Mouse (Mus musculus): ENCODE measurements around the gene Snx20. TPM values are rescaled to one million over a fixed set of nuclear protein-coding genes. Genes with fewer than 3 reads are reported as not detected.

The Snx20 gene
- polyA plus RNA-seq (2015; fragmentation: Nextera tagmentation; extraction: Ambion mirVana) = 1.5 and 1.8 TPM in 2 replicates

GRCm38 (mm10) chr8:88635474-88636397 lies at the start of gene Snx20:
TSS of gene Snx20 (minus strand) at chr8:88636128.
- H3K27me3 ChIP-seq = no peaks in the 10 kb centered on the region
- no peak within 1 kb of the TSS for H3K27ac ChIP-seq
- 80% methylated on average over 14 of the region's 14 CpGs for WGBS
- no peaks in the 10 kb centered on the region for H3K9me3 ChIP-seq
- H3K9ac ChIP-seq = no peak within 1 kb of the TSS
- no peaks in the 10 kb centered on the region for H3K36me3 ChIP-seq
- H3K4me1 ChIP-seq = 0 out of 2 replicates have a peak, but pooled peaks cover 3% of the 10 kb centered on the region
- H3K4me3 ChIP-seq = no peak within 1 kb of the TSS
- no peak for ATAC-seq (ENCODE audit: insufficient number of reproducible peaks, insufficient read depth, low FRiP score, low TSS enrichment, low read depth)
- H3K4me2 ChIP-seq = no peak within 1 kb of the TSS

GRCm38 (mm10) chr8:88683656-88684289 lies 47.8 kb upstream of the Snx20 start:
- H3K4me1 ChIP-seq = peaks cover 19% of the 10 kb centered on the region
- no peaks in the 10 kb centered on the region for H3K36me3 ChIP-seq
- H3K4me2 ChIP-seq = no peak overlapping the region
- H3K27ac ChIP-seq = no peak overlapping the region
- no peak for ATAC-seq (ENCODE audit: insufficient number of reproducible peaks, insufficient read depth, low FRiP score, low TSS enrichment, low read depth)
- H3K9me3 ChIP-seq = no peaks in the 10 kb centered on the region
- no peak overlapping the region for H3K4me3 ChIP-seq
- WGBS = 82% methylated on average over 7 of the region's 7 CpGs
- no peak overlapping the region for H3K9ac ChIP-seq
- H3K27me3 ChIP-seq = no peaks in the 10 kb centered on the region

DNA sequence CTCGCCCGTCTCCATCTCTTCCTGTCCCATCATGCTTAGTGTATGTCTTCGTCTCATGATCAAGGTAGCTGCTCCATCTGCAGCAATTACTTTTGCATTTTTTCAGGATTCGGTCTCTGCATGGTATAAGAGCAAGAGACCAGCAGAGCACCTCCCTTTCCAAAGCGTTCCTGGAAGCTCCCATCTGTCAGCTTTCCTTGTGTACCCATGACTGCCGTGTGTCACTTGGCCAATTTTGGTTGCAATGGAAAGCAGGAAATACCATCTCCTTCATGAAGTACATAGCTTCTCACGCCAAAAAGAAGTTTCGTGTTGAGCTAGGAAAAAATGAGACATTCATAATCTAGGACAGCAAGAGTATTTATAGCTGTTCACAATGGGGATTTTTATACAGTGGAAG lies 45.1 kb upstream of the Snx20 start:
- Histone ChIP-seq H3K27me3 (no peaks in the 10 kb centered on the region), H3K9ac (no peak overlapping the region), H3K36me3 (no peaks in the 10 kb centered on the region), H3K9me3 (no peaks in the 10 kb centered on the region), H3K27ac (no peak overlapping the region), H3K4me2 (no peak overlapping the region), H3K4me1 (peaks cover 30% of the 10 kb centered on the region), H3K4me3 (no peak overlapping the region)
- no peak for ATAC-seq (ENCODE audit: insufficient number of reproducible peaks, insufficient read depth, low FRiP score, low TSS enrichment, low read depth)
- WGBS = 79% methylated on average over 8 of the region's 8 CpGs

DNA sequence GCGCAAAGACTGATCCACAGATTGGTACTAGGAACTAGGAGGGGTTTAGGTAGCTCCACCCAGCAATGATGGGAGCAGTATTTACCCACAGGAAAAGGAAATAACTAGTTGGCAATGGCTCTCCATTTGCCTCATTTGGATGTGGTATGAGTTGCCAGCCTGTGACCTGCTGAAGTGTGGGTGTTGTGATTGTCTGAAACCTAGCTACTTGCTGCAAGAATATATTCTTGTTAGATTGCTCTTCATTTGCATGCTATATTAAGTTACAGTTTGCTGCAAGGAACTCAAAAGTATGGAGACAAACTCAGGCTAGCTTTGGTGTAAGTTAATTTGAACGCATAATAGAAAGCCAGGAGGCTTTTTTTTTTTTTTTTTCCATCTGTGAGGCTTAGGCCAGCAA lies 44.6 kb upstream of the Snx20 start:
- H3K27me3 ChIP-seq = no peaks in the 10 kb centered on the region
- peaks cover 29% of the 10 kb centered on the region for H3K4me1 ChIP-seq
- no peak overlapping the region for H3K27ac ChIP-seq
- H3K4me3 ChIP-seq = no peak overlapping the region
- H3K9ac ChIP-seq = no peak overlapping the region
- WGBS = 74% methylated on average over 2 of the region's 2 CpGs
- no peak for ATAC-seq (ENCODE audit: insufficient number of reproducible peaks, insufficient read depth, low FRiP score, low TSS enrichment, low read depth)
- no peak overlapping the region for H3K4me2 ChIP-seq
- H3K9me3 ChIP-seq = no peaks in the 10 kb centered on the region
- no peaks in the 10 kb centered on the region for H3K36me3 ChIP-seq

DNA sequence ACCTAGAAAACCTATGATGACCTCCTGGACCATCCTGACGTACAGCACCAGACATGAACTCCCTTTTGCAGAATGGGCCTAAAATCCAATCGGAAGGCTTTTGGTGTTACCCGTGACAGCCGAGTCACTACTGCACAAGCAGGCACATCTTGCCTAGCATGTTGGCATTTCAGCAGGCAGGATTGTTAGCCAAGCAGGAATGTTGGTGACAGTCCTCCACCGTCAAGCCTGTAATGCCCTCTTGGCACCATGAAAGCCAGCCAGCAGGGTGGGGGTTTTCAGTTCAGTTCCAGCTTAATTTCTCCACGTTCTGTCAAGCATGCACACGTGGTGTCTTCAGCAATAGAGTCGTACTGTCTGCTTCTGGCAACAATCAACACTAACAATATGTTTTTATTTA lies 41.1 kb upstream of the Snx20 start:
- Histone ChIP-seq H3K9me3 (no peaks in the 10 kb centered on the region), H3K4me1 (peaks cover 32% of the 10 kb centered on the region), H3K4me2 (no peak overlapping the region), H3K36me3 (no peaks in the 10 kb centered on the region), H3K9ac (no peak overlapping the region), H3K27ac (no peak overlapping the region), H3K4me3 (no peak overlapping the region), H3K27me3 (no peaks in the 10 kb centered on the region)
- 57% methylated on average over 8 of the region's 8 CpGs for WGBS
- ATAC-seq (ENCODE audit: insufficient number of reproducible peaks, insufficient read depth, low FRiP score, low TSS enrichment, low read depth) = no peak

DNA sequence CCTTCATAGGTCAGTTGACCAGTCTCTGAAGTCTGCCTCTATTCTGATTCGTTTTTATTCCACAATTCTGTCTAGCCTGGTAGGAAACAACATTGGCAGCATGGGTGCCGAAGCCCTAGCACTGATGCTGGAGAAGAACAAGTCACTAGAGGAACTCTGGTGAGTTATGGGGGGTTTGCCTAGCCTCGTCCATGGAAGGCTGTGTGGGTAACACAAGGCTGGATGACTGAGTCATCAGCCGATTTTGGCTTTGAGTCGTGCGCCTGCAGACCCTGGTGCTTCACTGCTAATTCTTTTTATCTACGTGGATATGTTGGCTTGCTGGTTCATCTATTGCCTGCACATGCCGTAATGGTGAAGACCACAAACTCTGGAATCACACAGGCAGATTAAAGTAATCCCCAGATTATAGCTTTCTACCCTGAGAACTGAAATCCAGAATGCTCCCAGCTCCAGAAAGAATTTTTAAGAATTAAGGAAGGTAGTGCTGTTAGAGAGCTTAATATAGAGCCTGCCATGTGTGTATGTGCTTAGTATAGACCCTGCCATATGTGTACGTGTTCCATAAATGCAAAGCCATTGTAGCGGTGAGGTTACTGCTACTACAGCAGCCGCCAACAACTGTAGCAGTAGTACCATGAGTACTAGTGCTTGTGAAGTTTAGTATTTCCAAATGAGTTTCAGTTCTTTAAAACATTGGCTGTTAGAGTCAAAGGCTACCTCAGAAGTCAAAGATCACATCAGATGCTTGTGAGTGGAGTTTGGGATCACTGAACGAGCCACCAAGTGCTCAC lies 39.6 kb upstream of the Snx20 start:
- Histone ChIP-seq H3K4me2 (no peak overlapping the region), H3K9ac (no peak overlapping the region), H3K4me1 (peaks cover 41% of the 10 kb centered on the region), H3K9me3 (no peaks in the 10 kb centered on the region), H3K27ac (no peak overlapping the region), H3K27me3 (no peaks in the 10 kb centered on the region), H3K36me3 (no peaks in the 10 kb centered on the region), H3K4me3 (no peak overlapping the region)
- no peak for ATAC-seq (ENCODE audit: insufficient number of reproducible peaks, insufficient read depth, low FRiP score, low TSS enrichment, low read depth)
- 85% methylated on average over 12 of the region's 12 CpGs for WGBS

GRCm38 (mm10) chr8:88673859-88674258 lies 37.9 kb upstream of the Snx20 start:
- H3K27me3 ChIP-seq = no peaks in the 10 kb centered on the region
- H3K36me3 ChIP-seq = no peaks in the 10 kb centered on the region
- no peak overlapping the region for H3K4me3 ChIP-seq
- no peak overlapping the region for H3K9ac ChIP-seq
- WGBS = 84% methylated on average over 5 of the region's 5 CpGs
- no peak overlapping the region for H3K4me2 ChIP-seq
- H3K27ac ChIP-seq = no peak overlapping the region
- H3K9me3 ChIP-seq = no peaks in the 10 kb centered on the region
- H3K4me1 ChIP-seq = peaks cover 39% of the 10 kb centered on the region
- ATAC-seq (ENCODE audit: insufficient number of reproducible peaks, insufficient read depth, low FRiP score, low TSS enrichment, low read depth) = no peak

- Histone ChIP-seq H3K9ac (no peak overlapping the region), H3K27me3 (no peaks in the 10 kb centered on the region), H3K9me3 (no peaks in the 10 kb centered on the region), H3K4me1 (peaks cover 33% of the 10 kb centered on the region), H3K27ac (0 out of 2 replicates have a peak overlapping the region, but pooled peaks have one; percentile 5), H3K36me3 (no peaks in the 10 kb centered on the region), H3K4me3 (no peak overlapping the region), H3K4me2 (no peak overlapping the region)
- 52% methylated on average over 10 of the region's 10 CpGs for WGBS
- no peak for ATAC-seq (ENCODE audit: insufficient number of reproducible peaks, insufficient read depth, low FRiP score, low TSS enrichment, low read depth)
Measured at GRCm38 (mm10) chr8:88671575-88671974, 35.6 kb upstream of the Snx20 start.

DNA sequence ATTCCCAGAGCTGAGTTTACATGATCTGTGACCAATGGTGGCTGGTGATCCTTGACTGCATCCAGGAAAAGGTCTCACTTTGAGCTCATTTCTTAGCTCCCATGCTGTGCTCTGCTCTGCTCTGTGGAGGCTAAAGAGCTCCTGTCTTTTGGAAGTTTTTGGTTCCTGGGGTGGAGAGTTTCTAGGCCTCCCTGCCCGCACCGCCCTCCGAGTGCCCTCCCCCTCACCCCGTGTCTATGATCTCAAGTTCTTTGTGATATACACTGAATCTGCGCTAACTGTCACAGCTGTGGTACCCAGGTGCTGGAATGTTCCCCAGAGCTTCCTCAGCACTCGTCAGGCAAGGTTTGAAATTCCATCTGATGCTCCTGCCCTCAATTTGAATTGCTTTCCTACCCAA lies 34.9 kb upstream of the Snx20 start:
- no peaks in the 10 kb centered on the region for H3K9me3 ChIP-seq
- 74% methylated on average over 6 of the region's 6 CpGs for WGBS
- H3K4me2 ChIP-seq = no peak overlapping the region
- no peak overlapping the region for H3K9ac ChIP-seq
- H3K4me3 ChIP-seq = no peak overlapping the region
- no peaks in the 10 kb centered on the region for H3K36me3 ChIP-seq
- no peaks in the 10 kb centered on the region for H3K27me3 ChIP-seq
- peaks cover 28% of the 10 kb centered on the region for H3K4me1 ChIP-seq
- no peak overlapping the region for H3K27ac ChIP-seq
- no peak for ATAC-seq (ENCODE audit: insufficient number of reproducible peaks, insufficient read depth, low FRiP score, low TSS enrichment, low read depth)

DNA sequence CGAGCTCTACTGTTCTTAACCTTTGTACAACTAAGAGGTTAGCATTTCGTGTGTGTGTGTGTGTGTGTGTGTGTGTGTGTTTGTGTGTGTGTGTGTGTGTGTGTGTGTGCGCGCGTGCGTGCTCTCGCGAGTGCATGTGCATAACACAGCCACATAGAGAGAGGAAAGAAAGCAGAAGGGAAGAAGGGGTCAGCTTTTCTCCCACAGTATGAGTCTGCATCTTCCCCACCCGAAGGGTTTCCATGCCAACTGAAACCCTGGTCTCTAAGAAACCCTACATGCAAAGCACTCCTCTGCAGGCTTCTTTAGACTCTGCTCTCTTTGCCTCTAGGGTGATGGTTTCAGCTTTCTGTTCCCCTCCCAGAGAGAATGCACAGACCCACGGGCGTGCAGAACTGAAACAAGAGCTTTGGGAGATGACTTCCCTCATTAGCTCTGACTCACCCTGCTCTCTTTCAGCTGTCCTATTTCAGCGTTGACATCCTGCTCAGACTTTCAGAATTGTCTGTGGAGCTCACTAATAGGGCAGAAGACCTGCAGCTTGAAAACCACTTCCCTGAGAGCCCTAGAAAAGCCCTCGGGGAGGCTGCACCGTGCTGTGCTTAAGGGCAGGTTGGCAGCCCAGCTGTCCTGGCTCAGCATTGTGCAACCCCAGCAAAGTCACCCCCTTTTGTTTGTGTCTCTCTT lies 32.6 kb upstream of the Snx20 start:
- no peak overlapping the region for H3K4me3 ChIP-seq
- no peaks in the 10 kb centered on the region for H3K27me3 ChIP-seq
- H3K36me3 ChIP-seq = peaks cover 3% of the 10 kb centered on the region; the same call in 1 of the 2 replicates
- no peaks in the 10 kb centered on the region for H3K9me3 ChIP-seq
- WGBS = 53% methylated on average over 14 of the region's 14 CpGs
- H3K4me2 ChIP-seq = no peak overlapping the region
- peaks cover 36% of the 10 kb centered on the region for H3K4me1 ChIP-seq
- H3K9ac ChIP-seq = no peak overlapping the region
- no peak for ATAC-seq (ENCODE audit: insufficient number of reproducible peaks, insufficient read depth, low FRiP score, low TSS enrichment, low read depth)
- H3K27ac ChIP-seq = peak overlapping the region; percentile 41

- peaks cover 3% of the 10 kb centered on the region; the same call in 1 of the 2 replicates for H3K36me3 ChIP-seq
- no peak overlapping the region for H3K9ac ChIP-seq
- H3K4me1 ChIP-seq = peaks cover 27% of the 10 kb centered on the region
- no peaks in the 10 kb centered on the region for H3K9me3 ChIP-seq
- H3K27me3 ChIP-seq = no peaks in the 10 kb centered on the region
- ATAC-seq (ENCODE audit: insufficient number of reproducible peaks, insufficient read depth, low FRiP score, low TSS enrichment, low read depth) = no peak
- H3K27ac ChIP-seq = no peak overlapping the region
- H3K4me3 ChIP-seq = no peak overlapping the region
- H3K4me2 ChIP-seq = no peak overlapping the region
- 39% methylated on average over 1 of the region's 1 CpGs for WGBS
Measured at GRCm38 (mm10) chr8:88666435-88666834, 30.5 kb upstream of the Snx20 start.
